Comparison of ENCODE assay signal across 8 mouse cellular contexts in genomic region chr11:90389174-90389901, GRCm38 (mm10). TPM values are rescaled to one million over a fixed set of nuclear protein-coding genes. Genes with fewer than 3 reads are reported as not detected.
DNase-seq lines count a peak whose midpoint lies in the region; ATAC-seq lines count a peak whose summit lies in the region.

No protein-coding gene starts in this region.

- no peaks in the 10 kb centered on the region for H3K9me3 ChIP-seq in forebrain, embryonic 13.5 days (replicated peaks)
- no peaks in the 10 kb centered on the region for H3K9me3 ChIP-seq in hindbrain, embryonic 16.5 days (ENCODE audit: control insufficient read depth, low read length)
- no peaks in the 10 kb centered on the region for H3K9me3 ChIP-seq in limb, embryonic 11.5 days (ENCODE audit: control insufficient read depth, low read length)
- H3K9me3 ChIP-seq in midbrain, embryonic 14.5 days (ENCODE audit: control insufficient read depth, low read length), result no peaks in the 10 kb centered on the region

- H3K4me2 ChIP-seq in forebrain, embryonic 13.5 days, result peak overlapping the region; percentile 93
- peak overlapping the region; percentile 96 for H3K4me2 ChIP-seq in hindbrain, embryonic 16.5 days (ENCODE audit: low read length)
- peak overlapping the region; percentile 86 for H3K4me2 ChIP-seq in limb, embryonic 11.5 days (ENCODE audit: low read depth, severe bottlenecking)
- H3K4me2 ChIP-seq in midbrain, embryonic 14.5 days (ENCODE audit: low read length), result peak overlapping the region; percentile 97

- peaks cover 75% of the 10 kb centered on the region for H3K27me3 ChIP-seq in forebrain, embryonic 13.5 days
- peaks cover 12% of the 10 kb centered on the region for H3K27me3 ChIP-seq in hindbrain, embryonic 16.5 days (replicated peaks; ENCODE audit: control insufficient read depth, insufficient read depth, low read length)
- peaks cover 28% of the 10 kb centered on the region for H3K27me3 ChIP-seq in limb, embryonic 11.5 days (ENCODE audit: control insufficient read depth, insufficient read depth, low read length)
- H3K27me3 ChIP-seq in midbrain, embryonic 14.5 days (ENCODE audit: control insufficient read depth, insufficient read depth, low read length), result peaks cover 18% of the 10 kb centered on the region

- no peak for ATAC-seq in CD4-positive, CD25-positive, alpha-beta regulatory T cell, adult 4 months
- peak; percentile 45 for ATAC-seq in forebrain, embryonic 13.5 days
- peak; percentile 28 for ATAC-seq in hindbrain, embryonic 16.5 days
- ATAC-seq in limb, embryonic 11.5 days (ENCODE audit: insufficient number of reproducible peaks, low FRiP score, low TSS enrichment, low read depth), result no peak
- peak; percentile 48; the same call in 1 of the 2 replicates for ATAC-seq in midbrain, embryonic 14.5 days (ENCODE audit: low FRiP score, low TSS enrichment)

- no peaks in the 10 kb centered on the region for H3K36me3 ChIP-seq in forebrain, embryonic 13.5 days (ENCODE audit: poor library complexity, severe bottlenecking)
- no peaks in the 10 kb centered on the region for H3K36me3 ChIP-seq in hindbrain, embryonic 16.5 days (ENCODE audit: control insufficient read depth, insufficient read depth, low read length)
- no peaks in the 10 kb centered on the region for H3K36me3 ChIP-seq in limb, embryonic 11.5 days (ENCODE audit: control insufficient read depth, insufficient read depth, low read length)
- no peaks in the 10 kb centered on the region for H3K36me3 ChIP-seq in midbrain, embryonic 14.5 days (ENCODE audit: control insufficient read depth, insufficient read depth, low read length)

- peak overlapping the region; percentile 49 for H3K4me3 ChIP-seq in forebrain, embryonic 13.5 days
- peak overlapping the region; percentile 58 for H3K4me3 ChIP-seq in hindbrain, embryonic 16.5 days (ENCODE audit: low read length)
- H3K4me3 ChIP-seq in limb, embryonic 11.5 days (ENCODE audit: low read depth, low read length), result peak overlapping the region; percentile 25
- H3K4me3 ChIP-seq in midbrain, embryonic 14.5 days (replicated peaks; ENCODE audit: low read depth, low read length), result peak overlapping the region; percentile 52

- DNase-seq in CD4-positive, CD25-positive, alpha-beta regulatory T cell, adult 2 months (ENCODE audit: low read depth, low spot score), result peak; percentile 23
- DNase-seq in adrenal gland, postnatal 10 days, result peak; percentile 58
- DNase-seq in limb, embryonic 11.5 days (ENCODE audit: low spot score), result peak; percentile 50
- peak; percentile 74 for DNase-seq in midbrain, embryonic 14.5 days
- DNase-seq in spleen, postnatal 36 days (ENCODE audit: low spot score in 2 of 2), result no peak

- H3K9ac ChIP-seq in forebrain, embryonic 13.5 days, result peak overlapping the region; percentile 64
- H3K9ac ChIP-seq in hindbrain, embryonic 16.5 days (ENCODE audit: low read depth, low read length), result peak overlapping the region; percentile 63
- H3K9ac ChIP-seq in limb, embryonic 11.5 days (ENCODE audit: low read length), result no peak overlapping the region
- H3K9ac ChIP-seq in midbrain, embryonic 14.5 days (replicated peaks; ENCODE audit: low read length), result peak overlapping the region; percentile 50; the same call in 1 of the 2 replicates

- WGBS in forebrain, embryonic 13.5 days, result under 1% methylated on average over 35 of the region's 36 CpGs
- WGBS in hindbrain, embryonic 16.5 days, result under 1% methylated on average over 36 of the region's 36 CpGs
- under 1% methylated on average over 36 of the region's 36 CpGs for WGBS in limb, embryonic 11.5 days
- under 1% methylated on average over 36 of the region's 36 CpGs for WGBS in midbrain, embryonic 14.5 days

- H3K4me1 ChIP-seq in forebrain, embryonic 13.5 days, result peaks cover 29% of the 10 kb centered on the region
- peaks cover 4% of the 10 kb centered on the region for H3K4me1 ChIP-seq in hindbrain, embryonic 16.5 days (ENCODE audit: control insufficient read depth, insufficient read depth, low read depth, low read length)
- H3K4me1 ChIP-seq in limb, embryonic 11.5 days (ENCODE audit: control insufficient read depth, insufficient read depth, low read length), result peaks cover 7% of the 10 kb centered on the region; the same call in 1 of the 2 replicates
- H3K4me1 ChIP-seq in midbrain, embryonic 14.5 days (ENCODE audit: control insufficient read depth, insufficient read depth, low read length), result peaks cover 16% of the 10 kb centered on the region; the same call in 1 of the 2 replicates

- H3K27ac ChIP-seq in forebrain, embryonic 13.5 days, result no peak overlapping the region
- H3K27ac ChIP-seq in hindbrain, embryonic 16.5 days (ENCODE audit: low read depth, low read length), result no peak overlapping the region
- no peak overlapping the region for H3K27ac ChIP-seq in limb, embryonic 11.5 days (replicated peaks; ENCODE audit: low read depth, low read length)
- H3K27ac ChIP-seq in midbrain, embryonic 14.5 days (replicated peaks; ENCODE audit: low read depth, low read length), result no peak overlapping the region

RNA-seq across cellular contexts. Expression of gene Hlf, which starts 1.4 kb away (rescaled TPM):
- polyA plus RNA-seq in CD4-positive, CD25-positive, alpha-beta regulatory T cell, adult 4 months (2017; shearing (Covaris generic)), result 1 to 10 TPM; 1.4 to 2.5 TPM
- total RNA-seq in adrenal gland, postnatal 10 days (2021), result 10 to 100 TPM; 22.5 to 22.8 TPM
- 2.0 and 2.7 TPM in 2 replicates for polyA plus RNA-seq in forebrain, embryonic 13.5 days (2015; fragmentation: Nextera tagmentation; extraction: Ambion mirVana)
- polyA plus RNA-seq in hindbrain, embryonic 16.5 days (2015; fragmentation: Nextera tagmentation; extraction: Ambion mirVana), result 5.5 and 7.1 TPM in 2 replicates
- 0.26 and 0.31 TPM in 2 replicates for polyA plus RNA-seq in limb, embryonic 11.5 days (2014; fragmentation: Nextera tagmentation; extraction: Ambion mirVana)
- polyA plus RNA-seq in midbrain, embryonic 14.5 days (2014; fragmentation: Nextera tagmentation; extraction: Ambion mirVana), result 2.1 and 3.4 TPM in 2 replicates

Comparison
In these comparisons a context has a peak if more than half of its experiments do, and no peak if none do; other contexts are left out.
1. DNase-seq: peak in CD4-positive, CD25-positive, alpha-beta regulatory T cell, adult 2 months (single experiment), adrenal gland, postnatal 10 days (single experiment), limb, embryonic 11.5 days (single experiment) and midbrain, embryonic 14.5 days (single experiment); none in spleen, postnatal 36 days (0 of 2).
2. ATAC-seq: peak in forebrain, embryonic 13.5 days (single experiment), hindbrain, embryonic 16.5 days (single experiment) and midbrain, embryonic 14.5 days (single experiment); none in CD4-positive, CD25-positive, alpha-beta regulatory T cell, adult 4 months (single experiment) and limb, embryonic 11.5 days (single experiment).
3. Peak in every context shown above with its lines, with median percentiles within 50 percentile points of each other: H3K4me2 ChIP-seq and H3K4me3 ChIP-seq.